Mouse (Mus musculus): ENCODE results near the gene Gm9958.

Gm9958 gene

DNA sequence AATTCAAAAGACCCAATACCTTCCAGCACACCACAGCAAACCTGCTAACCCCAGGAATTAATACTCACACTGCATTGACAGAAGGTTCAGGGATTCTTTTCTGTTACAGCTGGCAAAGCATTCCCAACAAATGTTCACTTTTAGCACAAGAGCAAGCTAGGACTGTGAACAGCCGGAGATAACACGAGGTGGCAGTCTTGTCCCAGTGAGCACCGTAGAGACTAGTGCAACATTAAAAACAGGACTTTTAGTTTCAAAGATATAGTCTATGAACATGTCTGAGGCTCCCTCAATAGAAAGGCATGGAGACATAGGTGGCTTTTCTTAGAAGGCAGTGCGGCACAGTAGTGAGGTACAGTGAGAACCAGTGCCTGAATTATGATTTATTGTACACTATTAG, 38.2 kb downstream of the Gm9958 start:
- no peak for DNase-seq (ENCODE audit: low read depth)

DNA sequence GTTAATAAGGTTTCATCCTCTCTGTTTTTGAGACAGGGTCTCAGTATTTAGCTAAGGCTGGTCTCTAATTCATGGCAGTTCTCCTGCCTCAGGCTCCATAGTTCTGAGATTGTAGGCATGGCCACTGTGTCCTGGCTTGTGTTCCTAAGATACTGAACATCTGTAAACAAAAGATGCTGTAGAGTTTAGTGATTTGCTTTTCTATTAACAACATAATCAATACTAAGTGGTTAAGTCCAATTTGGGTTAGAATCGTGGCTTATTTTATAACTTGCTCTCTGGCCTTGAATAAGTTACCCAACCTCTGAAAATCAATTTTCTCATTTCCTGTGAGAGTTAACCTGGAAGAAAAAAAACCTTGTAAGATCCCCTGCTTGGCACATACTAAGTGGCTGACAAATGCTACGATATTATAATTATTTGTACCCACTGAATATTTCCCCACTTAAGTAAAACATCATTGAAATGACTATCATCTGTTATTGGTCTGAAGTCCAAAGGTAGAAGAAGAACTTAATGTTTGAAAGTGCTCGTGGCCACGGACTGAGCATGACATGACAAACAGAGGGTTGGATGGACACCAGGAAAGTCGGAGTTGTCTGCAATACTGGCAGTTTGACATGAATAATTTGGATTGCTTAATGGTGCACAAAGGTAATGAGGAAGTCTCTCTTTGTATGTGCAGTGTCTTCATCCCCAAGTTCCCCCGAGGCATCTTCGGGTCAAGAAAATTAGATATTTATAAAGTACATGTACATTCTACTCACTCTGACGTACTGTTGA, 47.3 kb downstream of the Gm9958 start:
- no peak for DNase-seq (ENCODE audit: low read depth)

DNA sequence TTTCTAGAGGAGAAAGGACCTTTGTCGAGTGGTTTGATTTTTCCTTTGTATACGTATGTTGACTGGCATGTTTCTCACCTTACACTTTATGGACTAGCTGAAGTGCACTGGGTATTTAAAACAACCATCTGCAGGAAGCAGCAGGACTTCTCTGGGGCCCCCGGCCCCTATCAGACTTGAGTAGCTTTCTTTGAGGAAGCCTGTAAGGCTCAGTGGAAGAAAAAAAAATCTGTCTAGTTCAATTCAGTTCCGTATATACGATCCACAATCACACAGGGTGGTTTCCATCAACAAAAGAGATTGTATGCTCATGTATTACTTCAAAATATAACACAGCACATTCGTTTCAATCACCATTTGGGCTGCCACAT, 47.9 kb downstream of the Gm9958 start:
- no peak for DNase-seq (ENCODE audit: low read depth)
